Mouse (Mus musculus) spleen, adult 2 months (tissue): ENCODE measurements around the gene Cars2.

Experiments
- CTCF ChIP-seq: fragments of 200-500 bp; IDR thresholded peaks from 2 replicates; pipeline ENCODE4 v1.5.1; 2011; ENCODE audit warnings: mild to moderate bottlenecking, inconsistent platforms; ENCODE audit not compliant: insufficient read depth, insufficient read length, insufficient replicate concordance; ENCODE audit errors: extremely low read depth
- POLR2A ChIP-seq: fragments of 200-500 bp; IDR thresholded peaks from 2 replicates; pipeline ENCODE4 v1.6.1; 2011; ENCODE audit warnings: low read depth, low read length, inconsistent platforms

DNA sequence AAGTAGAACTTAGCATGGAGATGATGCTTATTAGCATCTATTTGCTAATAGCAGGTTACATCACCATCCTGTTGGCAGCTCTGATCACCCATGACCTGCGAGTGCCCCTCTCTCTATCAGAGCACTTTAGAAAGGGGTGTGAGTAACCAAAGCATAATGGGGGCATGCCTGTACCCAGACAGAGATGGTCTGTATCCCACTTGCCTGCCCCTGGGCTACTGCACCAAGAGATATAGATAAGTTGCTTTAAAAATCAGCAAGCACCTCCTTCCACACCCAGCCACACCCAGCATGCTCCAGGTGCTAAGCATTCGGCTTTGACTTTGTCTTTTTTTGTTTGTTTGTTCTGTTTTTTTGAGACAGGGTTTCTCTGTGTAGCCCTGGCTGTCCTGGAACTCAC is 74.7 kb downstream of the Cars2 start:
- TF ChIP-seq CTCF = no peak
- TF ChIP-seq POLR2A = no peak
